Mouse (Mus musculus) lung, postnatal 0 days (tissue): ENCODE results near the gene Tpra1.

ENCODE experiments used
- CTCF ChIP-seq: IDR thresholded peaks from 2 replicates; pipeline ENCODE4 v1.5.1; 2016; ENCODE audit warnings: antibody characterized with exemption, mild to moderate bottlenecking
- EP300 ChIP-seq: IDR thresholded peaks from 2 replicates; pipeline ENCODE4 v1.6.1; 2016; ENCODE audit warnings: antibody characterized with exemption, mild to moderate bottlenecking, control low read depth

- TF ChIP-seq CTCF: no peak
- TF ChIP-seq EP300: no peak
These were observed 32.8 kb downstream of the Tpra1 start for GRCm38 (mm10) chr6:88934816-88935215.
